Mouse (Mus musculus) bone marrow, adult 2 months (tissue): ENCODE data around the gene Bmp2k. TPM values are rescaled to one million over a fixed set of nuclear protein-coding genes. Genes with fewer than 3 reads are reported as not detected.

Experiments
- H3K27ac ChIP-seq: fragments of 200-500 bp; 2 replicates; pipeline ENCODE4 v1.5.1; 2012; ENCODE audit warnings: low read depth, mild to moderate bottlenecking, control low read depth, inconsistent platforms, low read length; ENCODE audit not compliant: control insufficient read depth, poor library complexity, insufficient read depth
- H3K4me1 ChIP-seq: fragments of 200-500 bp; 2 replicates; pipeline ENCODE4 v1.6.1; 2011; ENCODE audit warnings: low read length; ENCODE audit not compliant: control insufficient read depth, insufficient read depth
- H3K4me3 ChIP-seq: fragments of 200-500 bp; replicated peaks from 2 replicates; pipeline ENCODE3; 2011; ENCODE audit warnings: mild to moderate bottlenecking, low read depth, low read length, control low read depth; ENCODE audit not compliant: control insufficient read depth
- CTCF ChIP-seq: fragments of 200-500 bp; IDR thresholded peaks from 2 replicates; pipeline ENCODE4 v1.5.1; 2011; ENCODE audit warnings: low read length, control low read depth; ENCODE audit not compliant: control insufficient read depth, insufficient read depth
- POLR2A ChIP-seq: fragments of 200-500 bp; IDR thresholded peaks from 2 replicates; pipeline ENCODE4 v1.6.1; 2011; ENCODE audit warnings: low read depth, mild to moderate bottlenecking, control low read depth, low read length, borderline replicate concordance; ENCODE audit not compliant: control insufficient read depth
- WGBS: fragments of 180-500 bp; shearing (Covaris S2); methylation state at CpG from one replicate; pipeline ENCODE4 v1.1.7; 2018; 5-methylcytosine and 5-hydroxymethylcytosine counted together
- polyA plus RNA-seq: library from polyadenylated mRNA; stranded (reverse); fragments of >200 nt; gene quantifications from 2 replicates; pipeline ENCODE4 v1.2.4, GENCODE M21; 2011; ENCODE audit warnings: low replicate concordance; ENCODE audit not compliant: missing spikeins, insufficient read depth, insufficient read length

The Bmp2k gene
- polyA plus RNA-seq, 1 experiment: 12.0 TPM

GRCm38 (mm10) chr5:96979296-96980007 is 18.0 kb upstream of the Bmp2k start:
- Histone ChIP-seq H3K4me1 (no peaks in the 10 kb centered on the region; the same call in 1 of the 2 replicates), H3K27ac (peak overlapping the region; percentile 72), H3K4me3 (peak overlapping the region; percentile 38)
- 30% methylated on average over 13 of the region's 13 CpGs for WGBS
- TF ChIP-seq CTCF (no peak), POLR2A (no peak)

GRCm38 (mm10) chr5:96980008-96980634 is 17.4 kb upstream of the Bmp2k start:
- TF ChIP-seq CTCF (no peak), POLR2A (no peak)
- Histone ChIP-seq H3K4me3 (peak overlapping the region; percentile 38), H3K4me1 (no peaks in the 10 kb centered on the region; the same call in 1 of the 2 replicates), H3K27ac (peak overlapping the region; percentile 42)
- WGBS: 4% methylated on average over 15 of the region's 15 CpGs

GRCm38 (mm10) chr5:96981987-96982386 is 15.5 kb upstream of the Bmp2k start:
- Histone ChIP-seq H3K27ac (no peak overlapping the region), H3K4me3 (no peak overlapping the region), H3K4me1 (no peaks in the 10 kb centered on the region; the same call in 1 of the 2 replicates)
- WGBS: 76% methylated on average over 3 of the region's 3 CpGs
- TF ChIP-seq POLR2A: no peak

- Histone ChIP-seq H3K4me3 (no peak overlapping the region), H3K27ac (no peak overlapping the region), H3K4me1 (no peaks in the 10 kb centered on the region; the same call in 1 of the 2 replicates)
- no peak for TF ChIP-seq POLR2A
- WGBS: 58% methylated on average over 7 of the region's 7 CpGs
These were observed 14.3 kb upstream of the Bmp2k start for GRCm38 (mm10) chr5:96983142-96983541.

GRCm38 (mm10) chr5:96986850-96987249 is 10.6 kb upstream of the Bmp2k start:
- no peak overlapping the region for H3K27ac ChIP-seq
- H3K4me1 ChIP-seq: no peaks in the 10 kb centered on the region; the same call in 1 of the 2 replicates
- TF ChIP-seq POLR2A (no peak), CTCF (no peak)
- H3K4me3 ChIP-seq: no peak overlapping the region
- 91% methylated on average over 3 of the region's 3 CpGs for WGBS

GRCm38 (mm10) chr5:96988880-96989279 is 8.6 kb upstream of the Bmp2k start:
- TF ChIP-seq CTCF: no peak
- TF ChIP-seq POLR2A: no peak
- no peak overlapping the region for H3K4me3 ChIP-seq
- H3K4me1 ChIP-seq: peaks cover 4% of the 10 kb centered on the region; the same call in 1 of the 2 replicates
- 67% methylated on average over 4 of the region's 4 CpGs for WGBS
- no peak overlapping the region for H3K27ac ChIP-seq

GRCm38 (mm10) chr5:96991156-96991555 is 6.3 kb upstream of the Bmp2k start:
- TF ChIP-seq CTCF (no peak), POLR2A (no peak)
- Histone ChIP-seq H3K4me3 (no peak overlapping the region), H3K4me1 (peaks cover 4% of the 10 kb centered on the region; the same call in 1 of the 2 replicates), H3K27ac (no peak overlapping the region)
- 95% methylated on average over 6 of the region's 6 CpGs for WGBS

- peak overlapping the region; percentile 13; the same call in 1 of the 2 replicates for H3K27ac ChIP-seq
- WGBS: 80% methylated on average over 5 of the region's 5 CpGs
- H3K4me1 ChIP-seq: peaks cover 6% of the 10 kb centered on the region; the same call in 1 of the 2 replicates
- no peak overlapping the region for H3K4me3 ChIP-seq
- no peak for TF ChIP-seq CTCF
These were observed 4.8 kb upstream of the Bmp2k start for GRCm38 (mm10) chr5:96992651-96993050.

GRCm38 (mm10) chr5:96993057-96993456 is 4.4 kb upstream of the Bmp2k start:
- H3K27ac ChIP-seq: peak overlapping the region; percentile 13; the same call in 1 of the 2 replicates
- no peak overlapping the region for H3K4me3 ChIP-seq
- peaks cover 6% of the 10 kb centered on the region; the same call in 1 of the 2 replicates for H3K4me1 ChIP-seq
- no peak for TF ChIP-seq POLR2A
- TF ChIP-seq CTCF: no peak
- WGBS: 49% methylated on average over 8 of the region's 8 CpGs
